Mouse (Mus musculus): ENCODE results near the gene Traf2.

The Traf2 gene

DNA sequence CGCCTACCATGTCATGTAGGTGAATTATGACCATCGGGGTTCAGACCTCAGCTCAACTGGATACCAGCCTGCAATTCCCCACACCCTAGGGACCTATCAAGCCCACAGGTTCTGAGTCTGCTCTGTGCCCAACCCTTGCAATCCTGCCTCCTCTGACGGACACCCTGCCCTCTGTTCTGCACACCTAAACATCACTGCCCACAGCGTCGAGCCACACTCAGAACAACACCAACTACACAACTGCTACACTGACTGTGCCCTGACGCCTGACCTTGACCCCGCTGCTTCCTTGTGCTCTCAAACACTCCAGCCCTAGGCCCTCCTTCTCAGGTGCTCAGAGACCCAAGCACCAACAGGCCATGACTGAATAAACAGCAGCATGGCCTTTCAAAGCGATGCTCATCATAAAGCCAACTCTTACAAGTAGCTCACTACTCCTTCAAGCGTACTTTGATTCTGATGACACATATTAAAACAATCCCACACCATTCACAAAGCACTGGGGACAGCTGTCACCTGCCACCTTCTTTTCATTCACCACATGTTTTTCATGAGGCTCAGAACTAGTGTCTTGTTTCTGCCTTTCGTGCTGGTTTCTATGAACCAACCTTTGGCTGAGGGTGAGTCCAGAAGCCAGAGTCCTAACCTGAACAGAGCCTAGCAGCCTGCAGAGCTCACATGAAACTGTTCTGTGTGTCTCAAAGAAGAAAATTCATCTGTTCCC lies 4.9 kb downstream of the Traf2 start:
- no peak for DNase-seq (ENCODE audit: low spot score)

- DNase-seq (ENCODE audit: low spot score): no peak
These were observed 6.2 kb downstream of the Traf2 start for GRCm38 (mm10) chr2:25540541-25540948.

GRCm38 (mm10) chr2:25536531-25536930 lies 10.2 kb downstream of the Traf2 start:
- no peak for DNase-seq (ENCODE audit: low spot score)

- no peak for DNase-seq (ENCODE audit: low spot score)
These were observed 11.9 kb downstream of the Traf2 start for GRCm38 (mm10) chr2:25534866-25535182.

DNA sequence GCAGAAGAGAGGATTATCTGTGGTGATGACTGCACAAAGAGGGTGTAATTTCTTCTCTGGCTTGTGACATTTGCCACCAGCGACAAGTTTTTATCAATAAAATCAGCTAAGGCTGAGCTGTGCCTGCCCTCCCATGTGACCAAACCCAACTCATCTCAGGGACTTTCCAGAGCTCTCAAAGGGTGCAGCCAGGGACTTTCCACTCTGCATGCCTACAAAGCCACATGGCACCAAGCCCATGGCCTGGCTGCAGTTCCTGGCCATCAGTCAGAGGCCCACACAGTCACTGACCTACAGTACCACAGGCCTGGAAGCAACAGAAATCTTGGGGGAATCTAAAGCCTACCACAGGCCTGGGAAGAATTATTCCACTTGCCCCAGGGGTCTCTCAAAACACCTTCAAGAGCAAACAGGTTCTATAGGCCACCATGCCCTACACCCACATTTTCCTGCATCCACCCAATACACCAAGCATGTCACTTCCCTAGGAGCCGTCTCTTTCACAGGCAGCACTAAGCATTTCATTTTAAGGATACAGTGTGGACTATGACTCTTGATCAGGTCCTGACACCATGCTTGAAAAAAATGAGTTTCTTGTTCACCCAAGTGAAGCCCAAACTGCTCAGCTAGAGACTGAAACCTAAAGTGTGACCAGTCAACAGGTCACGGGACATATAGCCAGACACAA lies 12.4 kb downstream of the Traf2 start:
- DNase-seq (ENCODE audit: low spot score): peak; percentile 35

- DNase-seq (ENCODE audit: low spot score): no peak
These were observed 13.0 kb downstream of the Traf2 start for GRCm38 (mm10) chr2:25533707-25534106.

DNA sequence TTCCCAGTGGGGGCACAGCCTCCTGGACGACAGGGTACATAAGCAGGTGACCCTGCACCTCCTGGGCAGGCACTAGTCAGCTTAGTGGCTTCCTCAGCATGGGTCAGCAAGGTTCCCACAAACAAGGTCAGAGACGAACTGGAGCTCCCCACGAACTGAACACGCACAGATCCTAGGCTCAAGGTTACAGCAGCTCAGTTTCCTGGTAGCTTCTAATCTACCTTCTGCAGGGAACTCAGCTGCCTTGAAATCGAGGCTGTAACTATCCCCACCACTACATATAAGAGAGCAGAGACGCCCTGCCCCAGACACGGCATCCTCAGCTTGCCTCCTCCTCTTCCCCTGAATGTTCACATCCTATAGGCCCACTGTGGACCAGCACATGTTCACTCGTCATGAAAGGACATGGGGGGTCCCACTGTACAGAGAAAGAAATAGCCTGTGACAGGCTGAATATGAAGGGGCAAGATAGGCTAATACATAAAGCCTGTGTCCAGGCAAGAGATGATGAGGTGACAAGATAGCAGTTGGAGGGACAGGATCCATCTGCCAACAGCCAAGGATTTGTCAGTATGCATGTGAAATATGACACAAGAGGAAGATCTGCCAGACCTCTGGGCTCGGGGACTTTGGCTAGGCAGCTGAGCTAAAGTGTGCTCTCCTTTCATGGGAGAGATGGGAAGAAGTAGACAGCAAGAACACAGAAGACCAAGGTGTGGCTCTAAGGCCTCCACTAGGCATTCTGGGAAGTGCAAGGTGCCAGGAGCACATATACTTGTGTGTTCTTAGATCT lies 20.0 kb downstream of the Traf2 start:
- DNase-seq (ENCODE audit: low spot score): no peak

DNA sequence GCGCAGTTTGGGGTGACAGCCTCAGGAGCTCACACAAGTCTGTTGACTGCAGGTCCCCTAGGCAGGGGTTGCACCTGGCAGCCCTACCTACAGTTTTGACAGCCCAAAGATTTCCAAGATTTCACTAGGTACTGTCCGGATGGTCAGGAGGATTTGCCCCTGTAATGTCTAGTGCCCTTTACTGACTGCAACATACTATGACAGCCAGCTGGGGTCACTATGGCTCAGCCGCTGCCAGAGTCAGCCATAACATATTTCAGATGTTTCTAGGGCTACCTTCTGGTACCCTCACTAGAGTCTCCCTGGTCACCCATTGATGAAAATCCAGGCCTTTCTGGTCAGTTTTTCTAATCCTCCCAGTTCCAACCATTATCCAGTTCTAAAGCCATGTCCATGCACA lies 36.8 kb downstream of the Traf2 start:
- no peak for DNase-seq (ENCODE audit: low spot score)

DNA sequence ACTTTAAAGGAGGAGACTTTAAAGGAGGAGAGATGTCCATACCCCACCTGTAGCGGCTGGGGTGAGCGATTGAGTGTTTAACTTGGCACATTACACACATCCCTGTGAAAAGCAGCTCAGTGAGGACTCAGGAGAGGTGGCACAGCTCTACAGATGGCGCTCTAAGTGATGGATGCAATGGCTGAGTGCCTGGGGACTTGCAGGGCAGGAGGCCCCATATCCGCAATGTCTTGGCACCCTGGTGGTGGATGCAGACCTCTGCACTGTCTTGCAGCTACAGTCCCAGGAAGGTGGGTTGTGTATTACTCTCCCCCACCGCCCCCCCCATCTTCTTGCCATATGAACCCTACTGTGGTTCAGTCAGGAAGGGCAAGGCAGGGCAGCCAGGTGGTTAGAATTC lies 39.8 kb downstream of the Traf2 start:
- DNase-seq (ENCODE audit: low spot score): no peak

GRCm38 (mm10) chr2:25505860-25506259 lies 40.9 kb downstream of the Traf2 start:
- no peak for DNase-seq (ENCODE audit: low spot score)

GRCm38 (mm10) chr2:25505000-25505399 lies 41.7 kb downstream of the Traf2 start:
- no peak for DNase-seq (ENCODE audit: low spot score)

- DNase-seq (ENCODE audit: low spot score): no peak
These were observed 42.2 kb downstream of the Traf2 start for GRCm38 (mm10) chr2:25504538-25504937.

- no peak for DNase-seq (ENCODE audit: low spot score)
These were observed 44.0 kb downstream of the Traf2 start for GRCm38 (mm10) chr2:25502726-25503125.

- DNase-seq (ENCODE audit: low spot score): no peak
These were observed 44.9 kb downstream of the Traf2 start, which contains the start of gene C8g for GRCm38 (mm10) chr2:25501593-25502486. Gene C8g (minus strand): TSS chr2:25501719.

GRCm38 (mm10) chr2:25500576-25501405 lies 45.9 kb downstream of the Traf2 start, which contains the start of gene Fbxw5:
Gene Fbxw5 (plus strand): TSS chr2:25500750.
- DNase-seq (ENCODE audit: low spot score): peak; percentile 69

GRCm38 (mm10) chr2:25500071-25500575 lies 46.6 kb downstream of the Traf2 start:
- no peak for DNase-seq (ENCODE audit: low spot score)

GRCm38 (mm10) chr2:25498622-25499478 lies 47.9 kb downstream of the Traf2 start:
- no peak for DNase-seq (ENCODE audit: low spot score)

GRCm38 (mm10) chr2:25497846-25498575 lies 48.7 kb downstream of the Traf2 start:
- no peak for DNase-seq (ENCODE audit: low spot score)

DNA sequence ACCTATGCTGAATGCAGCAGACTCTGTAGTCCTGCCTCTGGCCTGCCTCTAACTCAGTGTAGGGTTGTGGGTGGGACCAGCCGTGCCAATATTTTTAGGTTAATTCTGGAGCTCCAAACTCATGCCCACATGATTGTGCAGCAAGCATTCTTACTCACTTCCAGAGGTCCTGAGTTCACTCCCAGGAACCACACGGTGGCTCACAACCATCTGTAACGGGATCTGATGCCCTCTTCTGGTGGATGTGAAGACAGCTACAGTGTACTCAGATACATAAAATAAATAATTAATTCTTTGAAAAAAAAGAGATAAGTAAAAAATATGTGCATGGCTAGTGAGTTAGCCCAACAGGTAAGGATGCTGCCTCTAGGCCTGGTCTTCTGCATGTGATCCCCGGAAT lies 50.3 kb downstream of the Traf2 start:
- DNase-seq (ENCODE audit: low spot score): no peak
